Mouse (Mus musculus) spleen, adult 2 months (tissue): ENCODE results near the gene Nme4. TPM values are rescaled to one million over a fixed set of nuclear protein-coding genes. Genes with fewer than 3 reads are reported as not detected.
A peak's percentile ranks its signal among the peaks of the same experiment; 100 is the strongest.
"Not testable (repeated sequence)": the region's sequence is repeated elsewhere in the genome, so short reads cannot be mapped to it uniquely, and the experiment has no call there.

Experiments used
- DNase-seq, 2 experiments: peaks; one replicate each; pipeline versions ENCODE4 v3.0.0 to v3.0.0-alpha.2; 2012 to 2021; ENCODE audit warnings: low spot score in 2 of 2, low read depth in 1 of 2
- H3K27ac ChIP-seq: fragments of 200-500 bp; 2 replicates; pipeline ENCODE4 v1.5.1; 2012; ENCODE audit warnings: low read length, inconsistent platforms; ENCODE audit not compliant: insufficient read depth
- H3K27me3 ChIP-seq: fragments of 200-500 bp; 2 replicates; pipeline ENCODE4 v1.6.1; 2012; ENCODE audit warnings: mild to moderate bottlenecking, moderate library complexity, low read length, inconsistent platforms; ENCODE audit not compliant: control insufficient read depth, insufficient read depth
- H3K36me3 ChIP-seq: fragments of 200-500 bp; 2 replicates; pipeline ENCODE4 v1.6.1; 2012; ENCODE audit warnings: mild to moderate bottlenecking, low read length, inconsistent platforms; ENCODE audit not compliant: control insufficient read depth, insufficient read depth
- H3K4me1 ChIP-seq: fragments of 200-500 bp; 2 replicates; pipeline ENCODE4 v1.6.1; 2011; ENCODE audit warnings: inconsistent platforms; ENCODE audit not compliant: control insufficient read depth, insufficient read depth, insufficient read length
- H3K4me3 ChIP-seq: fragments of 200-500 bp; 2 replicates; pipeline ENCODE4 v1.5.1; 2011; ENCODE audit warnings: mild to moderate bottlenecking, inconsistent platforms; ENCODE audit not compliant: insufficient read depth, insufficient read length; ENCODE audit errors: extremely low read depth
- CTCF ChIP-seq: fragments of 200-500 bp; IDR thresholded peaks from 2 replicates; pipeline ENCODE4 v1.5.1; 2011; ENCODE audit warnings: mild to moderate bottlenecking, inconsistent platforms; ENCODE audit not compliant: insufficient read depth, insufficient read length, insufficient replicate concordance; ENCODE audit errors: extremely low read depth
- POLR2A ChIP-seq: fragments of 200-500 bp; IDR thresholded peaks from 2 replicates; pipeline ENCODE4 v1.6.1; 2011; ENCODE audit warnings: low read depth, low read length, inconsistent platforms
- WGBS: fragments of 180-500 bp; shearing (Covaris S2); methylation state at CpG from one replicate; pipeline ENCODE4 v1.1.7; 2018; 5-methylcytosine and 5-hydroxymethylcytosine counted together
- polyA plus RNA-seq: library from polyadenylated mRNA; depleted of rRNA; stranded (reverse); fragments of >200 nt; gene quantifications from 2 replicates; pipeline ENCODE4 v1.2.3, GENCODE M21; 2012

The Nme4 gene
- polyA plus RNA-seq, 1 experiment: 13.7 TPM

GRCm38 (mm10) chr17:26119766-26120710 lies 24.6 kb upstream of the Nme4 start:
- Histone ChIP-seq H3K27me3 (no peaks in the 10 kb centered on the region), H3K27ac (no peak overlapping the region), H3K4me3 (no peak overlapping the region), H3K4me1 (peaks cover 8% of the 10 kb centered on the region; the same call in 1 of the 2 replicates), H3K36me3 (no peaks in the 10 kb centered on the region)
- peak; percentile 95 for TF ChIP-seq CTCF
- no peak for TF ChIP-seq POLR2A
- 42% methylated on average over 33 of the region's 33 CpGs for WGBS
- DNase-seq: peak; percentile 50 to 63

- Histone ChIP-seq H3K27me3 (no peaks in the 10 kb centered on the region), H3K4me3 (no peak overlapping the region), H3K36me3 (no peaks in the 10 kb centered on the region), H3K27ac (no peak overlapping the region), H3K4me1 (no peaks in the 10 kb centered on the region; the same call in 1 of the 2 replicates)
- no peak for TF ChIP-seq CTCF
- TF ChIP-seq POLR2A: no peak
- no peak for DNase-seq
- WGBS: 92% methylated on average over 17 of the region's 17 CpGs
These were observed 21.3 kb upstream of the Nme4 start for GRCm38 (mm10) chr17:26116503-26117258.

- Histone ChIP-seq H3K27ac (no peak overlapping the region), H3K4me1 (no peaks in the 10 kb centered on the region; the same call in 1 of the 2 replicates), H3K36me3 (no peaks in the 10 kb centered on the region), H3K27me3 (no peaks in the 10 kb centered on the region), H3K4me3 (no peak overlapping the region)
- WGBS: 76% methylated on average over 3 of the region's 3 CpGs
- no peak for TF ChIP-seq CTCF
- no peak for TF ChIP-seq POLR2A
- no peak for DNase-seq
These were observed 20.6 kb upstream of the Nme4 start for GRCm38 (mm10) chr17:26115956-26116487.

- Histone ChIP-seq H3K27ac (no peak overlapping the region), H3K36me3 (no peaks in the 10 kb centered on the region), H3K27me3 (no peaks in the 10 kb centered on the region), H3K4me3 (no peak overlapping the region), H3K4me1 (no peaks in the 10 kb centered on the region; the same call in 1 of the 2 replicates)
- TF ChIP-seq POLR2A: no peak
- 84% methylated on average over 7 of the region's 7 CpGs for WGBS
- no peak for DNase-seq
These were observed 19.9 kb upstream of the Nme4 start for GRCm38 (mm10) chr17:26115205-26115898.

- H3K27me3 ChIP-seq, H3K36me3 ChIP-seq, H3K27ac ChIP-seq, H3K4me3 ChIP-seq, DNase-seq, H3K4me1 ChIP-seq: not testable (repeated sequence)
- WGBS: 84% methylated on average over 7 of the region's 7 CpGs
These were observed 19.1 kb upstream of the Nme4 start for GRCm38 (mm10) chr17:26114461-26114860.

- Histone ChIP-seq H3K36me3 (no peaks in the 10 kb centered on the region), H3K27me3 (no peaks in the 10 kb centered on the region), H3K27ac (no peak overlapping the region), H3K4me1 (no peaks in the 10 kb centered on the region; the same call in 1 of the 2 replicates), H3K4me3 (peak overlapping the region; percentile 65)
- DNase-seq: no peak
- 33% methylated on average over 8 of the region's 8 CpGs for WGBS
- TF ChIP-seq POLR2A: no peak
- TF ChIP-seq CTCF: no peak
These were observed 18.7 kb upstream of the Nme4 start for GRCm38 (mm10) chr17:26114061-26114460.
